Mouse (Mus musculus) megakaryocyte, embryonic 14.5 days (primary cell): ENCODE data around the gene Rem1.

ENCODE experiments used
- FLI1 ChIP-seq: IDR thresholded peaks from 2 replicates; pipeline ENCODE4 v1.6.1; 2012; ENCODE audit warnings: low read length, inconsistent platforms, mixed read lengths
- GATA1 ChIP-seq: IDR thresholded peaks from 3 replicates; pipeline ENCODE4 v1.6.1; 2012; ENCODE audit warnings: mixed read lengths, low read length, inconsistent platforms, borderline replicate concordance

DNA sequence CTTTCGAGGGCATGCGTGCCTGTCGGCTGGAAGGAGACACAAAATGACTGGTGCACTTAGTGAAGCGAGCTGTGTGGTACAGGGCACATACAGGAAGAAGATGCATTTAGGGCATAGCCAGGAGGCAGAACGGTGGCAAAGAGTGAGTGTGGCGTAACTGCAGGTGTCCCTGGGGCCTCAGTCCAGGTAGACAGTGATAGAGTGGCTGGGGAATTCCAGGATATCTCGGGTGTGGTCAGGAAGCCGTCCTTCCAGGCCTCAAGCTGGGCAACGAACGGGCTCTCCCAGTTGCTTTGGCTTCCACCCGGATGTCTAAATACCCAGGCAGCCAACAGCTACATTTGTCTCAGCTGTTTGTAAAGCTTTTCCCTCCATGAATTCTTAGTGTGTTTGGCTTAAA is 47.4 kb downstream of the Rem1 start:
- no peak for TF ChIP-seq GATA1
- TF ChIP-seq FLI1: no peak
